Mouse (Mus musculus) midbrain, postnatal 0 days (tissue): ENCODE data around the gene Olfr47. TPM values are rescaled to one million over a fixed set of nuclear protein-coding genes. Genes with fewer than 3 reads are reported as not detected.

Source experiments
- ATAC-seq: fragments of 200-750 bp; cut with Nextera tagmentation; 2 replicates; pipeline ENCODE4 v1.8.0; 2017; ENCODE audit warnings: moderate number of reproducible peaks, mild to moderate bottlenecking, moderate TSS enrichment, moderate library complexity; ENCODE audit not compliant: low FRiP score
- DNase-seq: peaks from one replicate; pipeline ENCODE4 v3.0.0-alpha.2; 2015; ENCODE audit warnings: low spot score
- H3K27ac ChIP-seq: fragments of 300-500 bp; sonication (generic); 2 replicates; pipeline ENCODE4 v1.5.1; 2014; ENCODE audit warnings: low read depth, mild to moderate bottlenecking, low read length, mixed read lengths
- H3K27me3 ChIP-seq: fragments of 300-500 bp; sonication (generic); 2 replicates; pipeline ENCODE4 v1.6.1; 2014; ENCODE audit warnings: low read length, control low read depth, mixed read lengths; ENCODE audit not compliant: insufficient read depth
- H3K36me3 ChIP-seq: fragments of 300-500 bp; sonication (generic); 2 replicates; pipeline ENCODE4 v1.6.1; 2014; ENCODE audit warnings: low read length, control low read depth, mixed read lengths; ENCODE audit not compliant: insufficient read depth
- H3K4me1 ChIP-seq: fragments of 300-500 bp; sonication (generic); 2 replicates; pipeline ENCODE4 v1.6.1; 2014; ENCODE audit warnings: mild to moderate bottlenecking, control low read depth, antibody characterized with exemption, low read length, mixed read lengths; ENCODE audit not compliant: insufficient read depth
- H3K4me2 ChIP-seq: fragments of 300-500 bp; sonication (generic); 2 replicates; pipeline ENCODE4 v1.6.1; 2014; ENCODE audit warnings: low read depth, mild to moderate bottlenecking, low read length, mixed read lengths; ENCODE audit not compliant: poor library complexity, severe bottlenecking
- H3K4me3 ChIP-seq: fragments of 300-500 bp; sonication (generic); 2 replicates; pipeline ENCODE4 v1.5.1; 2014; ENCODE audit warnings: low read depth, mild to moderate bottlenecking, low read length, moderate library complexity
- H3K9ac ChIP-seq: fragments of 300-500 bp; sonication (generic); replicated peaks from 2 replicates; pipeline ENCODE4 v1.6.1; 2014; ENCODE audit warnings: mild to moderate bottlenecking, low read length, moderate library complexity, mixed read lengths; ENCODE audit not compliant: poor library complexity, severe bottlenecking
- H3K9me3 ChIP-seq: fragments of 300-500 bp; sonication (generic); 2 replicates; pipeline ENCODE4 v1.6.1; 2016; ENCODE audit warnings: low read length, control low read depth
- CTCF ChIP-seq: IDR thresholded peaks from 2 replicates; pipeline ENCODE4 v1.5.1; 2016; ENCODE audit warnings: antibody characterized with exemption, mild to moderate bottlenecking
- whole genome bisulfite sequencing: fragments of 180-500 bp; shearing (Covaris S2); extraction: QIAGEN DNeasy Blood & Tissue Kit; methylation state at CpG from one replicate; pipeline ENCODE4 v1.1.7; 2014; 5-methylcytosine and 5-hydroxymethylcytosine counted together
- polyA plus RNA-seq: library from polyadenylated mRNA; unstranded; fragments of >200 nt; fragmentation: Nextera tagmentation; extraction: Ambion mirVana; gene quantifications from 2 replicates; pipeline ENCODE4 v1.2.1, GENCODE M21; 2015
- total RNA-seq: library from RNA; depleted of rRNA; stranded (reverse); fragments of >200 nt; gene quantifications from 2 replicates; pipeline ENCODE4 v1.2.3, GENCODE M21; 2014; rRNA removed

Olfr47 gene
- total and polyA plus RNA-seq, 2 experiments from 2014 or later: not detected

- DNase-seq: no peak
- no peak for ATAC-seq
- 21% methylated on average over 8 of the region's 8 CpGs for WGBS
- H3K4me2 ChIP-seq: peak overlapping the region; percentile 83
- H3K27ac ChIP-seq: no peak overlapping the region
- H3K9me3 ChIP-seq: no peaks in the 10 kb centered on the region
- H3K4me3 ChIP-seq: peak overlapping the region; percentile 50; the same call in 1 of the 2 replicates
- peaks cover 16% of the 10 kb centered on the region for H3K27me3 ChIP-seq
- no peaks in the 10 kb centered on the region for H3K36me3 ChIP-seq
- no peak overlapping the region for H3K9ac ChIP-seq
- no peak for TF ChIP-seq CTCF
- 0 out of 2 replicates have a peak, but pooled peaks cover 3% of the 10 kb centered on the region for H3K4me1 ChIP-seq
Observed at GRCm38 (mm10) chr6:43266356-43266755, 35.0 kb downstream of the Olfr47 start.

GRCm38 (mm10) chr6:43272597-43272996 lies 41.3 kb downstream of the Olfr47 start:
- no peaks in the 10 kb centered on the region for H3K4me1 ChIP-seq
- DNase-seq (no peak), ATAC-seq (no peak)
- TF ChIP-seq CTCF: no peak
- H3K27me3 ChIP-seq: no peaks in the 10 kb centered on the region
- H3K4me2 ChIP-seq: no peak overlapping the region
- no peaks in the 10 kb centered on the region for H3K36me3 ChIP-seq
- H3K4me3 ChIP-seq: no peak overlapping the region
- H3K9me3 ChIP-seq: no peaks in the 10 kb centered on the region
- no peak overlapping the region for H3K27ac ChIP-seq
- no peak overlapping the region for H3K9ac ChIP-seq

- Histone ChIP-seq H3K27me3 (no peaks in the 10 kb centered on the region), H3K4me2 (no peak overlapping the region), H3K36me3 (no peaks in the 10 kb centered on the region), H3K9ac (no peak overlapping the region), H3K9me3 (no peaks in the 10 kb centered on the region), H3K4me1 (no peaks in the 10 kb centered on the region), H3K27ac (no peak overlapping the region), H3K4me3 (no peak overlapping the region)
- ATAC-seq (no peak), DNase-seq (no peak)
- TF ChIP-seq CTCF: no peak
- 93% methylated on average over 4 of the region's 4 CpGs for WGBS
Observed at GRCm38 (mm10) chr6:43274123-43274522, 42.8 kb downstream of the Olfr47 start.

- ATAC-seq (no peak), DNase-seq (no peak)
- no peaks in the 10 kb centered on the region for H3K9me3 ChIP-seq
- H3K27me3 ChIP-seq: no peaks in the 10 kb centered on the region
- no peak overlapping the region for H3K9ac ChIP-seq
- H3K27ac ChIP-seq: no peak overlapping the region
- no peak overlapping the region for H3K4me2 ChIP-seq
- H3K36me3 ChIP-seq: no peaks in the 10 kb centered on the region
- H3K4me1 ChIP-seq: no peaks in the 10 kb centered on the region
- peak; percentile 62 for TF ChIP-seq CTCF
- H3K4me3 ChIP-seq: no peak overlapping the region
Observed at GRCm38 (mm10) chr6:43278247-43278646, 46.9 kb downstream of the Olfr47 start.

- DNase-seq: no peak
- Histone ChIP-seq H3K9ac (no peak overlapping the region), H3K4me1 (no peaks in the 10 kb centered on the region), H3K4me2 (no peak overlapping the region), H3K27ac (no peak overlapping the region), H3K36me3 (no peaks in the 10 kb centered on the region), H3K27me3 (no peaks in the 10 kb centered on the region), H3K4me3 (no peak overlapping the region), H3K9me3 (no peaks in the 10 kb centered on the region)
- WGBS: 95% methylated on average over 5 of the region's 5 CpGs
- no peak for ATAC-seq
- no peak for TF ChIP-seq CTCF
Observed at GRCm38 (mm10) chr6:43280481-43280880, 49.2 kb downstream of the Olfr47 start.

Other genes with a start within 250 kb of the Olfr47 start
- gene Olfr441, start 125.2 kb upstream of the Olfr47 start, total RNA-seq: 0.85 TPM in 1 of 2 replicates, not detected in the other
- not detected in 2 replicates for gene Olfr441, start 125.2 kb upstream of the Olfr47 start, polyA plus RNA-seq
- gene Olfr237-ps1, start 85.0 kb upstream of the Olfr47 start, total RNA-seq: not detected in 2 replicates
- 0.04 and 0.15 TPM in 2 replicates for gene Olfr237-ps1, start 85.0 kb upstream of the Olfr47 start, polyA plus RNA-seq
- gene Olfr437, start 68.2 kb upstream of the Olfr47 start, total RNA-seq: not detected in 2 replicates
- not detected in 2 replicates for gene Olfr437, start 68.2 kb upstream of the Olfr47 start, polyA plus RNA-seq
- not detected in 2 replicates for gene Olfr13, start 59.4 kb upstream of the Olfr47 start, total RNA-seq
- 0.05 and 0.10 TPM in 2 replicates for gene Olfr13, start 59.4 kb upstream of the Olfr47 start, polyA plus RNA-seq
- not detected in 2 replicates for gene Olfr435, start 34.4 kb upstream of the Olfr47 start, total RNA-seq
- not detected in 2 replicates for gene Olfr435, start 34.4 kb upstream of the Olfr47 start, polyA plus RNA-seq
- not detected in 2 replicates for gene Olfr434, start 18.5 kb upstream of the Olfr47 start, total RNA-seq
- not detected in 2 replicates for gene Olfr434, start 18.5 kb upstream of the Olfr47 start, polyA plus RNA-seq
- gene Arhgef5, start 34.1 kb downstream of the Olfr47 start, total RNA-seq: 4.1 and 8.2 TPM in 2 replicates
- 1.9 TPM in 2 replicates for gene Arhgef5, start 34.1 kb downstream of the Olfr47 start, polyA plus RNA-seq
- not detected in 2 replicates for gene Nobox, start 78.0 kb downstream of the Olfr47 start, total RNA-seq
- not detected in 2 replicates for gene Nobox, start 78.0 kb downstream of the Olfr47 start, polyA plus RNA-seq